Comparison of ENCODE assay signal across 8 mouse cellular contexts in genomic region chr7:16874756-16875309, GRCm38 (mm10). TPM values are rescaled to one million over a fixed set of nuclear protein-coding genes. Genes with fewer than 3 reads are reported as not detected.
DNase-seq lines count a peak whose midpoint lies in the region; ATAC-seq lines count a peak whose summit lies in the region.

No protein-coding gene starts in this region.

- peak overlapping the region; percentile 87 for H3K27ac ChIP-seq in hindbrain, embryonic 15.5 days (replicated peaks)

- H3K4me1 ChIP-seq in hindbrain, embryonic 15.5 days (replicated peaks): peaks cover 34% of the 10 kb centered on the region

- peak overlapping the region; percentile 74 for H3K4me3 ChIP-seq in hindbrain, embryonic 15.5 days

- peak overlapping the region; percentile 80 for H3K4me2 ChIP-seq in hindbrain, embryonic 15.5 days

- peak; percentile 98 for ATAC-seq in hindbrain, embryonic 15.5 days (ENCODE audit: low FRiP score, low read depth)

- under 1% methylated on average over 33 of the region's 33 CpGs for WGBS in hindbrain, embryonic 15.5 days

- no peaks in the 10 kb centered on the region for H3K9me3 ChIP-seq in hindbrain, embryonic 15.5 days

- no peaks in the 10 kb centered on the region for H3K36me3 ChIP-seq in hindbrain, embryonic 15.5 days

- H3K27me3 ChIP-seq in hindbrain, embryonic 15.5 days: no peaks in the 10 kb centered on the region

- H3K9ac ChIP-seq in hindbrain, embryonic 15.5 days: peak overlapping the region; percentile 80

- DNase-seq in T-cell, adult 2 months (ENCODE audit: low spot score): peak; percentile 94
- peak; percentile 99 for DNase-seq in cerebellum, postnatal 36 days
- DNase-seq in frontal cortex, postnatal 36 days (ENCODE audit: low spot score in 2 of 2): peak; percentile 100
- peak; percentile 100 for DNase-seq in left cerebral cortex, adult 11 months (ENCODE audit: low spot score)
- DNase-seq in lung, postnatal 4 days: peak; percentile 99 to 100
- peak; percentile 100 for DNase-seq in retina, postnatal 7 days (ENCODE audit: low read depth, low spot score)
- peak; percentile 90 for DNase-seq in urinary bladder, adult 2 months (ENCODE audit: low spot score)

RNA-seq across cellular contexts. Expression of gene Dact3, which starts 0.3 kb away (rescaled TPM):
- 5.1 and 5.6 TPM in 2 replicates for polyA plus RNA-seq in hindbrain, embryonic 15.5 days (2015; fragmentation: Nextera tagmentation; extraction: Ambion mirVana)
- polyA plus RNA-seq in urinary bladder, adult 2 months (2012; rRNA removed): 61.5 and 82.9 TPM in 2 replicates

RNA-seq across cellular contexts. Expression of gene Gng8, which starts 16.8 kb away (rescaled TPM):
- polyA plus RNA-seq in hindbrain, embryonic 15.5 days (2015; fragmentation: Nextera tagmentation; extraction: Ambion mirVana): 1.3 and 5.3 TPM in 2 replicates
- polyA plus RNA-seq in urinary bladder, adult 2 months (2012; rRNA removed): 26.7 and 27.5 TPM in 2 replicates

RNA-seq across cellular contexts. Expression of gene Ptgir, which starts 31.5 kb away (rescaled TPM):
- 0.13 and 0.52 TPM in 2 replicates for polyA plus RNA-seq in hindbrain, embryonic 15.5 days (2015; fragmentation: Nextera tagmentation; extraction: Ambion mirVana)
- polyA plus RNA-seq in urinary bladder, adult 2 months (2012; rRNA removed): 3.9 and 5.1 TPM in 2 replicates

RNA-seq across cellular contexts. Expression of gene Prkd2, which starts 32.1 kb away (rescaled TPM):
- polyA plus RNA-seq in hindbrain, embryonic 15.5 days (2015; fragmentation: Nextera tagmentation; extraction: Ambion mirVana): 6.2 and 6.7 TPM in 2 replicates
- 19.2 and 24.4 TPM in 2 replicates for polyA plus RNA-seq in urinary bladder, adult 2 months (2012; rRNA removed)

RNA-seq across cellular contexts. Expression of gene Calm3, which starts 49.1 kb away (rescaled TPM):
- polyA plus RNA-seq in hindbrain, embryonic 15.5 days (2015; fragmentation: Nextera tagmentation; extraction: Ambion mirVana): 382 and 391 TPM in 2 replicates
- polyA plus RNA-seq in urinary bladder, adult 2 months (2012; rRNA removed): 182 and 223 TPM in 2 replicates

Comparison
In these comparisons a context has a peak if more than half of its experiments do, and no peak if none do; other contexts are left out.
1. Peak in every context shown above with its lines: DNase-seq, ATAC-seq, H3K4me3 ChIP-seq and H3K27ac ChIP-seq.